Mouse (Mus musculus) ES-Bruce4 (cell line): ENCODE data around the gene Mypn. TPM values are rescaled to one million over a fixed set of nuclear protein-coding genes. Genes with fewer than 3 reads are reported as not detected.

Experiments used
- H3K27ac ChIP-seq: 2 replicates; pipeline ENCODE4 v1.5.1; 2012; ENCODE audit warnings: low read length, inconsistent platforms; ENCODE audit not compliant: insufficient read depth
- H3K27me3 ChIP-seq: 2 replicates; pipeline ENCODE4 v1.6.1; 2012; ENCODE audit warnings: mild to moderate bottlenecking, low read length, inconsistent platforms; ENCODE audit not compliant: control insufficient read depth, poor library complexity, insufficient read depth, severe bottlenecking
- H3K36me3 ChIP-seq: 2 replicates; pipeline ENCODE4 v1.6.1; 2012; ENCODE audit warnings: inconsistent platforms, mild to moderate bottlenecking, low read length, moderate library complexity; ENCODE audit not compliant: control insufficient read depth, poor library complexity, insufficient read depth, severe bottlenecking
- H3K4me1 ChIP-seq: one replicate; pipeline ENCODE4 v1.8.1; 2011; ENCODE audit warnings: low read length; ENCODE audit not compliant: control insufficient read depth, insufficient read depth
- H3K4me3 ChIP-seq: 2 replicates; pipeline ENCODE4 v1.5.1; 2011; ENCODE audit warnings: low read depth, mild to moderate bottlenecking, low read length
- H3K9ac ChIP-seq: 2 replicates; pipeline ENCODE4 v1.6.1; 2012; ENCODE audit warnings: low read depth, mild to moderate bottlenecking, inconsistent platforms; ENCODE audit not compliant: poor library complexity, severe bottlenecking
- H3K9me3 ChIP-seq: replicated peaks from 2 replicates; pipeline ENCODE4 v1.6.1; 2012; ENCODE audit warnings: mild to moderate bottlenecking, low read length, inconsistent platforms; ENCODE audit not compliant: control insufficient read depth, poor library complexity, insufficient read depth, severe bottlenecking
- CTCF ChIP-seq: IDR thresholded peaks from one replicate; pipeline ENCODE4 v1.8.1; 2011; ENCODE audit warnings: low read depth, low read length
- EP300 ChIP-seq: IDR thresholded peaks from 2 replicates; pipeline ENCODE4 v1.6.1; 2011; ENCODE audit warnings: low read depth, low read length; ENCODE audit not compliant: insufficient read depth
- POLR2A ChIP-seq: IDR thresholded peaks from one replicate; pipeline ENCODE4 v1.8.1; 2011; ENCODE audit warnings: low read length; ENCODE audit not compliant: insufficient read depth
- polyA plus RNA-seq: library from polyadenylated mRNA; stranded (reverse); fragments of >200 nt; gene quantifications from 2 replicates; pipeline ENCODE4 v1.2.4, GENCODE M21; 2011; ENCODE audit warnings: low read depth; ENCODE audit not compliant: missing spikeins, insufficient read depth, insufficient read length

The Mypn gene
- polyA plus RNA-seq, 1 experiment = 0.66 TPM

DNA sequence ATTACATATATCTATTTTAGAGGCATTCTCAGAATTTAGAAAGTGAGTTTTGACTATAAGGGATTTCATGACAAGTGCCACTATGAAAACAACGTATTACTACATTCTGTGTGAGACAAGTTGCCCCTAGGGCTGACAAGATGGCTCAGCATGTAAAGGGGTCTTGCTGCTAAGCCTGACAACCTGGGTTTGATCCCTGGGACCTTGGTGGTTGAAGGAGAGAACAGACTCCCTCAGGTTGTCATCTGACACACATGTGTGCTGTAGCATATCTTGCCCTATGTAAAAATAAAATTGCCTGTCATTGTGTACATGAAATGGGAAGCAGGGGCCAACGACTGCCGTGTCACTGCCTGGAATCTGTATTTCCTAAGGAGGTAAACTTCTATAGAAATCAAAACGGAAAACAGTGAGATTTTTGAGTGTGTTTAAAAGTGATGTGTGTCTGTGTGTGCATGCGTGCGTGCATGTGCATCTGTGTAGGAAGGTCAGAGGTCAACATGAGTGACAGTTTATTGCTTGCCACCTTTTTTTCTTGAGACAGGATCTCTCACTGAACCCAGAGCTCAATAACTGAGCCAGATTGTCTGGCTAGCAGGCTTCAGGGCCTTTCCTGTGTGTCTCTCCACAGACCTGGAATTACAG is 89.9 kb downstream of the Mypn start:
- H3K4me3 ChIP-seq = no peak overlapping the region
- no peaks in the 10 kb centered on the region for H3K4me1 ChIP-seq
- H3K9me3 ChIP-seq = peaks cover 12% of the 10 kb centered on the region
- no peaks in the 10 kb centered on the region for H3K36me3 ChIP-seq
- no peaks in the 10 kb centered on the region for H3K27me3 ChIP-seq
- no peak overlapping the region for H3K9ac ChIP-seq
- no peak overlapping the region for H3K27ac ChIP-seq
- TF ChIP-seq CTCF (no peak), POLR2A (no peak), EP300 (no peak)

DNA sequence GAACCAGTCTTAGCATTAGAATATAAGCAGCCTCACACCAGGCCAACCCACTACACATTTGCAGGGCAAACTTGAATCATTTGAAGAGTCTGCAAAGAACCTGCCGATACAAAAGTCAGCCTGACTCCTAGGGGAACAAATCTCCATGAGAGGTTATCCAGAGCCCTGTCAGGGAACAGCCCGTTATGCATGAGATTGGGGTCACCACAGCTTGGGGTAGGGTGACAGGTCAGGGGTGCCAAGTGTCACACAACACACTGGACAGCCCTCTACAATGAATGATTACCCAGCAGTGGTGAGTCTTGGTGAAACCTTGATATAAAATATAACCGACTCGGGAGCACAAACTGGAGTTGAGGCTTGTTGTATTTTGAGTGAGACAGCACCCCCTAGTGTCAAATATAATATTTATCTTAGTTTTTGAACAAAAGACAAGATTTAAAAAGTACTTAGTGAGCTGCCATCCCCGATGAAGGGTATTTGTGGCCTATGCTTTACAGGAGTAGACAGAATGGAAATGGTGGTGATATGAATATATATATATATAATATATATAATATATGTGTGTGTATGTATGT is 90.6 kb downstream of the Mypn start:
- Histone ChIP-seq H3K36me3 (no peaks in the 10 kb centered on the region), H3K4me3 (no peak overlapping the region)
- TF ChIP-seq POLR2A (no peak), EP300 (no peak), CTCF (no peak)

DNA sequence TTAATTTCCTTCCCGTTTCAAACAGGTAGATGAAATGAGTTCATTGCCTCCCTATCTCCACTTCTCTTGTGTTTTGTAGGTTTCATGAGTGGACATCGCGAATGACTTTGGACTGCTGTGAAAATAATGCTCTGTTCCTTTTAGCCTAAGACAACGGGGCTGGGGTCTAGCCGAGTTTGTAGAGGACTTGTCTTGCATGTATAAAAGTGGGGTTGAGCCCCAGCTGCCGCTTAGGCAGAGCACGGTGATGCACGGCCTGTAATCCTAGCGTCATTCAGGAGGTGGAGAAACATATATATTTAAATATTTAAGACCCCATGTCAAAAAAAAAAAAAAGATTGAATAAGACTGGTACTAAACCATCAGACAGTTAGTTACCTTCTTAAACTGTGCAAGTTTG is 103.1 kb downstream of the Mypn start:
- no peak overlapping the region for H3K27ac ChIP-seq
- peaks cover 4% of the 10 kb centered on the region; the same call in 1 of the 2 replicates for H3K27me3 ChIP-seq

More for the DNA sequence above, 90.6 kb downstream of the Mypn start:
- Histone ChIP-seq H3K27ac (no peak overlapping the region), H3K27me3 (no peaks in the 10 kb centered on the region), H3K9me3 (peaks cover 12% of the 10 kb centered on the region), H3K9ac (no peak overlapping the region), H3K4me1 (no peaks in the 10 kb centered on the region)

DNA sequence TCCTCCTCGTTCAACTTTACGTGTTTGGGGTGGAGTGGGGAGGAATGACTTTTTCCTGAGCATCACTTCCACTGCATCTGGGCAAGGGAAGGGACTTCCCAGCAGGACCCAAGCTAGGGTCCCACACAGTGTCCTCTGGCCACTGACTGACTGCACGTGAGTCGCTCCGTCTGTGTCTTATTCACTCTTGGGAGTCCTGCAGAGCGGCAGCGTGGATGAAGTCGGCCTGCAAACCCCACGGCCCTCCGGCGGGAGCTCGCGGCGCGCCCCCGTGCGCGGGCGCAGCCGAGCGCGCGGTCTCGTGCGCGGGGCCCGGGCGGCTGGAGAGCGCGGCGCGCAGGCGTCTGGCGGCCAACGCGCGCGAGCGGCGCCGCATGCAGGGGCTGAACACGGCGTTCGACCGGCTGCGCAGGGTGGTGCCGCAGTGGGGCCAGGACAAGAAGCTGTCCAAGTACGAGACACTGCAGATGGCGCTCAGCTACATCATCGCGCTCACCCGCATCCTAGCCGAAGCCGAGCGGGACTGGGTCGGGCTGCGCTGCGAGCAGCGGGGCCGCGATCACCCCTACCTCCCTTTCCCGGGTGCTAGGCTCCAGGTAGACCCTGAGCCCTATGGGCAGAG is 103.7 kb downstream of the Mypn start:
- TF ChIP-seq EP300 = no peak
- no peak for TF ChIP-seq CTCF
- TF ChIP-seq POLR2A = no peak
- Histone ChIP-seq H3K27ac (no peak overlapping the region), H3K36me3 (no peaks in the 10 kb centered on the region), H3K27me3 (peaks cover 4% of the 10 kb centered on the region; the same call in 1 of the 2 replicates), H3K4me1 (no peaks in the 10 kb centered on the region), H3K9me3 (peaks cover 14% of the 10 kb centered on the region; the same call in 1 of the 2 replicates), H3K4me3 (peak overlapping the region; percentile 72), H3K9ac (peak overlapping the region; percentile 13)

More for the DNA sequence above, 103.1 kb downstream of the Mypn start:
- H3K36me3 ChIP-seq = no peaks in the 10 kb centered on the region
- H3K4me3 ChIP-seq = peak overlapping the region; percentile 72
- peak overlapping the region; percentile 13 for H3K9ac ChIP-seq
- TF ChIP-seq POLR2A (no peak), CTCF (no peak), EP300 (no peak)
- no peaks in the 10 kb centered on the region for H3K4me1 ChIP-seq
- peaks cover 14% of the 10 kb centered on the region; the same call in 1 of the 2 replicates for H3K9me3 ChIP-seq

DNA sequence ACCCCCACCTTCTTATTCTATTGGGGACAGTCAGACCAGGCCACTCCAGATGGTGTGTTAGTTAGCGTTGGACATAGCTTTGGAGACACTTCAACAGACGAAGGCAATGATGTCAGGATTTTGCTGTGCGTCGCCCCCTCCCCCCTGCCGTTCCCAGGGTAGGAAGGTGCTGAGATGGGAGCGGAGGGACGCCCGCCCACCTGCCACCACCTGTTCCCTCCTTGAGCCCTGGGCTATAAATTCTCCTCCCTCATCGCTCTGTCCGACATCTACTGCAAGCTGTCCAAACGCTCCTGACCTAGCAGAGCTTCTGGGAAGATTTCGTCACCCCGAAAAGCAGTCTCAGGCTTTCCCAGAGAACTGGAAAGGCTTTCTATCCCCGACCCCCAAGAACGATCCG is 104.2 kb downstream of the Mypn start, which contains the start of gene Atoh7:
TSS of gene Atoh7 (plus strand) at position 131 of the 400 bp plus-strand sequence.
- peak within 1 kb of the TSS; percentile 72 for H3K4me3 ChIP-seq
- TF ChIP-seq POLR2A (no peak), EP300 (no peak), CTCF (no peak)
- H3K9me3 ChIP-seq = peaks cover 14% of the 10 kb centered on the region; the same call in 1 of the 2 replicates
- no peaks in the 10 kb centered on the region for H3K36me3 ChIP-seq
- H3K9ac ChIP-seq = peak within 1 kb of the TSS; percentile 13
- H3K27ac ChIP-seq = no peak within 1 kb of the TSS
- peaks cover 4% of the 10 kb centered on the region; the same call in 1 of the 2 replicates for H3K27me3 ChIP-seq
- H3K4me1 ChIP-seq = no peaks in the 10 kb centered on the region
